In genomic region chr4:136696381-136696925, GRCm38 (mm10) we compare ENCODE assay signal across 9 mouse cellular contexts.
A peak's percentile ranks its signal among the peaks of the same experiment; 100 is the strongest.
DNase-seq lines count a peak whose midpoint lies in the region.
"Had no signal": no experiment of that assay in that cellular context is flagged by ENCODE, and none has a peak within 500 bp of the region (broad histone marks: within the 10 kb centered on the region; RNA-seq: fewer than 3 reads in every experiment).

No protein-coding gene starts in this region.

- no peak overlapping the region for H3K4me3 ChIP-seq in heart, embryonic 10.5 days

- intact Hi-C loops in heart, postnatal 10 days (cut with DNase I) = loop anchor here (1.0 to 5.0 kb wide), 2 partner anchors 36 to 145 kb away; no protein-coding TSS in a partner anchor
- intact Hi-C loops in gastrocnemius, postnatal 14 days (cut with DNase I; ENCODE audit: low total_unique reads) = loop anchor here (5.0 kb wide), 1 partner anchor 146 kb away; no protein-coding TSS in a partner anchor

- H3K36me3 ChIP-seq in heart, embryonic 10.5 days = peaks cover 21% of the 10 kb centered on the region; the same call in 1 of the 2 replicates
- H3K36me3 ChIP-seq in splenic B cell, adult 2 months (ENCODE audit: control insufficient read depth, insufficient read depth, low read length, poor library complexity, severe bottlenecking) = no peaks in the 10 kb centered on the region

- 21% methylated on average over 5 of the region's 5 CpGs for WGBS in heart, embryonic 10.5 days

- peaks cover 35% of the 10 kb centered on the region for H3K27me3 ChIP-seq in heart, embryonic 10.5 days (ENCODE audit: insufficient read depth, poor library complexity, severe bottlenecking)
- H3K27me3 ChIP-seq in splenic B cell, adult 2 months (ENCODE audit: control insufficient read depth, insufficient read depth, low read length, poor library complexity, severe bottlenecking) = no peaks in the 10 kb centered on the region

- no peaks in the 10 kb centered on the region for H3K9me3 ChIP-seq in heart, embryonic 10.5 days

- DNase-seq in heart, postnatal 10 days = peak; percentile 45 to 78
- DNase-seq in heart, embryonic 10.5 days (ENCODE audit: low spot score) = no peak
- peak; percentile 30 for DNase-seq in T-cell, adult 2 months (ENCODE audit: low spot score)
- peak; percentile 81 to 86 for DNase-seq in cerebellum, postnatal 14 days
- peak; percentile 44 for DNase-seq in gastrocnemius, postnatal 14 days
- peak; percentile 79 to 83 for DNase-seq in kidney, postnatal 4 days
- peak; percentile 65 for DNase-seq in lung, postnatal 36 days
- DNase-seq in splenic B cell, adult 2 months (ENCODE audit: low read depth, low spot score) = peak; percentile 69

- H3K4me1 ChIP-seq in heart, embryonic 10.5 days = peaks cover 8% of the 10 kb centered on the region; the same call in 1 of the 2 replicates

- H3K27ac ChIP-seq in heart, embryonic 10.5 days = no peak overlapping the region
- H3K27ac ChIP-seq: macrophage had no signal
